ENCODE assay signal across 17 mouse cellular contexts in the genomic region with DNA sequence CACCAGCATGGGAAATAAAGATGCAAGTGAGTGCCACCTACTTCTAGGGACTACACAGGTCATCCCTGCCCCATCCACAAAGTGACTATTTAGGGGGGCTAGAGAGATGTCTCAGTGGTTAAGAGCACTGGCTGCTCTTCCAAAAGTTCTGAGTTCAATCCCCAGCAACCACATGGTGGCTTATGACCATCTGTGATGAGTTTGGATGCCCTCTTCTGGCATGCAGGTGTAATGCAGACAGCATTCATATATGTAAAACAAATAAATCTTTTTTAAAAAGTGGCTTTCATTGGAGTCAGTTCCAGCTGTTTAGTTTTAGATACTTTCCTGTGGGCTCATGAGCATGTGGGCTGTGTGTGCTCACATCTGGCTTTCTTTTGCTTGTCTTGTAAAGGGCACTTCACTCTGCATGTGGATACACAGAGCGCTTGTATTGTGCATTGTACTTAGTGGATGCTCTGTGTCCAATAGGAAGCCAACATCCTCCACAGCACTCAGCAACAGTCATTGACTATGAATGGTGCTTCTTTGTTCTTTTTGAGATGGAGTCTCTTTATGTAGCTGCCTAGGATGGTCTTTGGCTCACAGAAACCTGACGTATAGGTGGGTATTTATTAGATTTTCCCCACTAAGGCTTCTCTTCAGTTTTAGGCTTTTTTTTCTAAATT. TPM values are rescaled to one million over a fixed set of nuclear protein-coding genes. Genes with fewer than 3 reads are reported as not detected.
DNase-seq lines count a peak whose midpoint lies in the region; ATAC-seq and TF ChIP-seq lines count a peak whose summit lies in the region.
"Had no signal": no experiment of that assay in that cellular context is flagged by ENCODE, and none has a peak within 500 bp of the region (broad histone marks: within the 10 kb centered on the region; RNA-seq: fewer than 3 reads in every experiment).

No protein-coding gene starts in this region.

- no peaks in the 10 kb centered on the region for H3K27me3 ChIP-seq in heart, adult 2 months (ENCODE audit: control insufficient read depth, insufficient read depth, low read length)
- no peaks in the 10 kb centered on the region for H3K27me3 ChIP-seq in lung, embryonic 14.5 days (ENCODE audit: insufficient read depth, low read length)
- no peaks in the 10 kb centered on the region for H3K27me3 ChIP-seq in E14TG2a.4 (ENCODE audit: insufficient read depth, low read length)
- H3K27me3 ChIP-seq in liver, postnatal 0 days (ENCODE audit: insufficient read depth, low read length) = no peaks in the 10 kb centered on the region
- H3K27me3 ChIP-seq: embryonic facial prominence, embryonic 13.5 days; midbrain, embryonic 15.5 days had no signal

- no peaks in the 10 kb centered on the region for H3K9me3 ChIP-seq in lung, embryonic 14.5 days (ENCODE audit: low read depth, low read length)
- no peaks in the 10 kb centered on the region for H3K9me3 ChIP-seq in E14TG2a.4 (ENCODE audit: low read length)
- no peaks in the 10 kb centered on the region for H3K9me3 ChIP-seq in liver, postnatal 0 days (ENCODE audit: low read length)
- H3K9me3 ChIP-seq: embryonic facial prominence, embryonic 13.5 days; midbrain, embryonic 15.5 days had no signal

- TF ChIP-seq POLR2A in heart, adult 2 months (IDR thresholded peaks at IDR 0.05; ENCODE audit: insufficient read depth, low read depth, low read length) = no peak

- DNase-seq in heart, adult 2 months = no peak
- no peak for DNase-seq in heart, adult 9 months (ENCODE audit: low spot score in 2 of 2)
- DNase-seq in lung, embryonic 14.5 days = peak; percentile 4
- no peak for DNase-seq in lung, postnatal 10 days
- no peak for DNase-seq in liver, postnatal 0 days
- no peak for DNase-seq in left cerebral cortex, adult 18-20 months (ENCODE audit: low spot score in 2 of 2)
- DNase-seq in ovary, postnatal 14 days (ENCODE audit: low spot score) = no peak
- DNase-seq: adrenal gland, adult 8-10 months; cerebellum, adult 8-10 months; heart, postnatal 10 days; kidney, adult 18-20 months had no signal

- no peak overlapping the region for H3K4me2 ChIP-seq in lung, embryonic 14.5 days
- no peak overlapping the region for H3K4me2 ChIP-seq in liver, postnatal 0 days (ENCODE audit: low read depth, low read length)
- H3K4me2 ChIP-seq: embryonic facial prominence, embryonic 13.5 days; midbrain, embryonic 15.5 days had no signal

- no peaks in the 10 kb centered on the region for H3K36me3 ChIP-seq in heart, adult 2 months (ENCODE audit: control insufficient read depth, insufficient read depth, low read length)
- no peaks in the 10 kb centered on the region for H3K36me3 ChIP-seq in lung, embryonic 14.5 days (ENCODE audit: insufficient read depth)
- no peaks in the 10 kb centered on the region for H3K36me3 ChIP-seq in E14TG2a.4 (ENCODE audit: insufficient read depth, low read length)
- no peaks in the 10 kb centered on the region for H3K36me3 ChIP-seq in liver, postnatal 0 days (replicated peaks; ENCODE audit: insufficient read depth, low read length)
- H3K36me3 ChIP-seq: embryonic facial prominence, embryonic 13.5 days; midbrain, embryonic 15.5 days had no signal

- no peak overlapping the region for H3K4me3 ChIP-seq in heart, adult 2 months
- H3K4me3 ChIP-seq in lung, embryonic 14.5 days (ENCODE audit: low read depth, low read length) = no peak overlapping the region
- no peak overlapping the region for H3K4me3 ChIP-seq in E14TG2a.4 (replicated peaks; ENCODE audit: low read length)
- no peak overlapping the region for H3K4me3 ChIP-seq in liver, postnatal 0 days (ENCODE audit: low read depth, low read length)
- H3K4me3 ChIP-seq: embryonic facial prominence, embryonic 13.5 days; midbrain, embryonic 15.5 days had no signal

- no peak overlapping the region for H3K9ac ChIP-seq in heart, adult 2 months (ENCODE audit: low read depth, low read length)
- H3K9ac ChIP-seq in lung, embryonic 14.5 days = no peak overlapping the region
- H3K9ac ChIP-seq in liver, postnatal 0 days (replicated peaks) = no peak overlapping the region
- H3K9ac ChIP-seq: embryonic facial prominence, embryonic 13.5 days; midbrain, embryonic 15.5 days had no signal

- H3K4me1 ChIP-seq in heart, adult 2 months (ENCODE audit: control insufficient read depth, insufficient read depth, low read length) = no peaks in the 10 kb centered on the region
- H3K4me1 ChIP-seq in lung, embryonic 14.5 days (ENCODE audit: insufficient read depth) = no peaks in the 10 kb centered on the region
- peaks cover 49% of the 10 kb centered on the region for H3K4me1 ChIP-seq in E14TG2a.4 (replicated peaks; ENCODE audit: low read depth, low read length)
- no peaks in the 10 kb centered on the region for H3K4me1 ChIP-seq in liver, postnatal 0 days (ENCODE audit: insufficient read depth)
- H3K4me1 ChIP-seq: embryonic facial prominence, embryonic 13.5 days; midbrain, embryonic 15.5 days had no signal

- no peak for ATAC-seq in lung, embryonic 14.5 days (ENCODE audit: insufficient read depth)
- ATAC-seq in liver, postnatal 0 days = no peak
- ATAC-seq: forebrain, embryonic 14.5 days; midbrain, embryonic 15.5 days had no signal

- no peak overlapping the region for H3K27ac ChIP-seq in heart, adult 2 months
- H3K27ac ChIP-seq in lung, embryonic 14.5 days (ENCODE audit: low read depth) = no peak overlapping the region
- no peak overlapping the region for H3K27ac ChIP-seq in liver, postnatal 0 days (ENCODE audit: low read depth)
- H3K27ac ChIP-seq: embryonic facial prominence, embryonic 13.5 days; midbrain, embryonic 15.5 days had no signal

- H3K79me2 ChIP-seq in heart, adult 2 months (replicated peaks; ENCODE audit: control insufficient read depth, insufficient read depth, low read length) = no peaks in the 10 kb centered on the region

- no peak for TF ChIP-seq EP300 in heart, adult 2 months (IDR thresholded peaks at IDR 0.05; ENCODE audit: insufficient read depth, low read depth, low read length)
- TF ChIP-seq EP300 in liver, postnatal 0 days (IDR thresholded peaks at IDR 0.05; ENCODE audit: low read depth) = no peak

- intact Hi-C loops in heart, adult 2 months (cut with DNase I) = no loop called here

- 83% methylated on average over 2 of the region's 2 CpGs for WGBS in heart, adult 2 months
- WGBS in lung, embryonic 14.5 days = 77% methylated on average over 2 of the region's 2 CpGs
- 84% methylated on average over 2 of the region's 2 CpGs for WGBS in liver, postnatal 0 days (ENCODE audit: insufficient replicate concordance)

- peak; percentile 34 for TF ChIP-seq CTCF in heart, adult 2 months (IDR thresholded peaks at IDR 0.05)
- TF ChIP-seq CTCF in lung, embryonic 14.5 days (IDR thresholded peaks at IDR 0.05; ENCODE audit: low read depth) = peak; percentile 21; the same call in 1 of the 2 replicates
- TF ChIP-seq CTCF in E14TG2a.4 (conservative IDR thresholded peaks at IDR 0.05; ENCODE audit: low read length) = peak; percentile 36
- TF ChIP-seq CTCF in liver, postnatal 0 days (IDR thresholded peaks at IDR 0.05; ENCODE audit: low read depth) = peak; percentile 55

RNA-seq across cellular contexts. Expression of a gene that starts 2.0 kb away (rescaled TPM):
- not detected for total RNA-seq in heart, adult 2 months (2021)
- not detected in 2 replicates for polyA plus RNA-seq in heart, adult 2 months (2012; rRNA removed)
- polyA plus RNA-seq in lung, embryonic 14.5 days (2014; fragmentation: Nextera tagmentation; extraction: Ambion mirVana) = not detected in 2 replicates
- 2.6 and 4.3 TPM in 2 replicates for polyA plus RNA-seq in liver, postnatal 0 days (2015; fragmentation: Nextera tagmentation; extraction: Ambion mirVana)
- under 1 TPM in 1 of 2 experiments, not detected in 1; 0.79 TPM for total RNA-seq in left cerebral cortex, adult 18-20 months (2021)
- total RNA-seq: adrenal gland, adult 8-10 months; gastrocnemius, postnatal 4 days; heart, postnatal 10 days; neutrophil, adult 5-6 weeks had no signal
- polyA plus RNA-seq: embryonic facial prominence, embryonic 13.5 days had no signal

RNA-seq across cellular contexts. Expression of a gene that starts 42.4 kb away (rescaled TPM):
- under 1 TPM; 0.23 to 0.27 TPM for total RNA-seq in heart, adult 2 months (2021)
- 0.26 and 0.43 TPM in 2 replicates for polyA plus RNA-seq in heart, adult 2 months (2012; rRNA removed)
- polyA plus RNA-seq in lung, embryonic 14.5 days (2014; fragmentation: Nextera tagmentation; extraction: Ambion mirVana) = 1.1 and 1.6 TPM in 2 replicates
- 39.8 and 43.2 TPM in 2 replicates for polyA plus RNA-seq in liver, postnatal 0 days (2015; fragmentation: Nextera tagmentation; extraction: Ambion mirVana)
- not detected for total RNA-seq in left cerebral cortex, adult 18-20 months (2021)
- total RNA-seq: heart, postnatal 10 days had no signal

RNA-seq across cellular contexts. Expression of a gene that starts 54.3 kb away (rescaled TPM):
- 1 to 10 TPM; 3.6 to 3.9 TPM for total RNA-seq in heart, adult 2 months (2021)
- polyA plus RNA-seq in heart, adult 2 months (2012; rRNA removed) = 4.6 and 6.1 TPM in 2 replicates
- 71.6 and 74.3 TPM in 2 replicates for polyA plus RNA-seq in lung, embryonic 14.5 days (2014; fragmentation: Nextera tagmentation; extraction: Ambion mirVana)
- polyA plus RNA-seq in liver, postnatal 0 days (2015; fragmentation: Nextera tagmentation; extraction: Ambion mirVana) = 13.9 and 15.8 TPM in 2 replicates
- total RNA-seq in left cerebral cortex, adult 18-20 months (2021) = 10 to 100 TPM; 21.1 to 30.2 TPM

Comparison
In these comparisons a context has a peak if more than half of its experiments do, and no peak if none do; other contexts are left out.
1. RNA of a gene that starts 42.4 kb away (polyA plus RNA-seq): 39.8 to 43.2 TPM in liver, postnatal 0 days; 1.1 to 1.6 TPM in lung, embryonic 14.5 days and 0.26 to 0.43 TPM in heart, adult 2 months; every median in the first group is over 10 times any median in the second.
2. Peak in every context shown above with its lines, with median percentiles within 50 percentile points of each other: CTCF ChIP-seq.